Mouse (Mus musculus) c-Kit-negative CD71-positive TER-119-positive erythroid progenitor cells, embryonic 14.5 days (primary cell): Measurements from ENCODE around the gene Man1a2.

Experiments
- DNase-seq: peaks from one replicate; pipeline ENCODE4 v3.0.0-alpha.2; 2013; ENCODE audit warnings: low read depth, low spot score

Gene Man1a2

DNA sequence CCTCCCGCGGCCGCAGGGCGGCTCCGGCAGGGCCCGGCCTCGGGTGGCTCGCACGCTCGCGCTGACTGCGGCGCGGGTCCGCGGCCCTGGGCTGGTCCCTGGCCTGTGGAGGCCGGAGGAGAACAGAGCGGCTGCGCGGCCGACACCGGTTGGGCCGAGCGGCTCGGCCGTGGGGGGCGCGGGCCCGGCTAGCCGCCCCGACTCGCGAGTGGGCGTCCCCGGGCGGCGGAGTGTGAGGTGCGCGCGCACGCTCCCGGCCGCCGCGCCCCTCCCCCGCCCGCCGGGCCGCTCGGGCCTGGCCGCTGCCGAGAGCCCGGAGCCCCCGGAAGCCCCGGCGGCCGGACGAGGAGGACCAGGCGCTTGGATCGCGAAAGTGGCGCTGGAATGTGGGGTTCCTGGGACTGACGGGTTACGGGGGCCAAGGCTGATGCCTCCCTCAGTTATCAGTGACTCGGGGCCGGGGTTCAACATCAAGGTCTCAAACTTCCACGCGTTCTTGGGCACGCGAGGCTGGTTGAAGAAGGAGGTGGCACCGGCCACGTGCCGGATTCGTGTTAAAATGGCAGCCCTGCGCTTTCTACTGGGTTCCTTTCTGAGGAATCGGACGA is 564 bp upstream of the Man1a2 start:
- peak; percentile 49 for DNase-seq

DNA sequence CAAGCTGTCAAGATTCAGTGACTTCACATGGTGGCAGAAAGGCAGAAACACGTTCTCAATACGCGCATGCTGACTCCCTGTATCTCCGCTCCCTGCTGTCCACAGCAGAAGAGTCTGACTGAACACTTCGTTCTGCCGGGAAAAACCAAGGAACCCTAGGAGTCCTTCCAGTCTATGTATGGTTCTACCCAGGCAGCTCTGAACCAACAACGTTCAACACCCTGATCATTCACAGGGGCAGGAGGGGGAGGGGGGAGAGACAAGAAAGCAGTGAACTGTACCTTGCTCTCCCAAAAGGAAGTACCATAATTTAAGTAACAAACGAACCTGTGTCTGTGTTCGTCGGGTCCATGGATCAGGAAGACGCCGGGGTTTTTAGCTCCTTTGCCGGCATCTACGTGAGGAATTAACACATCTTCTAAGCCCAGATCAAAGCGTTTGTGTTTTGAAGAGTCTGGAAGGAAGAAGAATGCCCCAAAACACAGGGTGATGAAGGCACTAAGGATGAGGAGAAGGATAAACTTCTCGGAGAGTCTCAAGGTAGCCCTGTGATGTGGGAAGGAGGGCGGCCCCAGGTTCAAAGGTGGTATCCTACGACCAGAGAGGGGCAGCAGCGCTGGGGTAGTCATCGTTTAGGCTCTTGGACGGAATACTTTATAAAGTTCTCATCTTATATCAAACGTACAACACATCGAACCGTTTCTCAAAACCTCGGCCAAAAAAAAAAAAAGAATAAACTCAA is 898 bp downstream of the Man1a2 start:
- no peak for DNase-seq

DNA sequence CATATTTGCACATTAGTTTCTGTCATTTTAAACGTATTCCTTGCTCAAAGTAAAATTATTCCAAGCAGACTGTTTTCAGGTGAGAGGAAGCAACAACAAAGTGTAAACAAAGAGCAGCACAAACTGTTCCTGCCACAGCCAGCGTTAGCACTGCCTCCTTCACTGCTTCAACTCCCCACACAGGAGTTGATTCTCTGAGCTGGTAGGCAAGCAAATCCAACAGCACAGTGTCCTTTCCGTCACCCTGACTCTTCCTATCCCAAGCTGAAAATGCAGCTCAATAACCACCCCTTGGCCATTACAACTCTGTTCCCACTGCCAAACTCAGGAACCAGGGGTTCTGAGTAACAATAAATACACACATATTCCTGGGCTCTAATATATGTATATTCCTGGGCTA is 2.5 kb downstream of the Man1a2 start:
- no peak for DNase-seq

DNA sequence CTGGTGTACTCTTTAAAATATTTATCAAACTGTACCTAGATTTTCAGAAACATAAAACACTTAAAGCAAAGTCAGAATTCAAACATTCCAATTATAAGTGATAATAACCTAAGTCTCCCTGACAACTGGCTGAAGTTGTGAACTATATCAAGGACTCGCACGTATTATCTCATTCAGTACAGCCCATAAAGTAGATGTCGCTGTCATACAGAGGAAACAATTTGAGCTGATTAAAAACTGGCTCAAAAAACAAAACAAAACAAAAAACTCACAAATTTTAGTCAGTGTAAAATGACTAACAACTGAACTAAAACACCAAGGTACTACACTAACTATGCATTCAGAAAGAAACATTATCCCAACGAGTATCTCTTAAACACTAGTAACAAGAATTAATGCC is 3.0 kb downstream of the Man1a2 start:
- no peak for DNase-seq

DNA sequence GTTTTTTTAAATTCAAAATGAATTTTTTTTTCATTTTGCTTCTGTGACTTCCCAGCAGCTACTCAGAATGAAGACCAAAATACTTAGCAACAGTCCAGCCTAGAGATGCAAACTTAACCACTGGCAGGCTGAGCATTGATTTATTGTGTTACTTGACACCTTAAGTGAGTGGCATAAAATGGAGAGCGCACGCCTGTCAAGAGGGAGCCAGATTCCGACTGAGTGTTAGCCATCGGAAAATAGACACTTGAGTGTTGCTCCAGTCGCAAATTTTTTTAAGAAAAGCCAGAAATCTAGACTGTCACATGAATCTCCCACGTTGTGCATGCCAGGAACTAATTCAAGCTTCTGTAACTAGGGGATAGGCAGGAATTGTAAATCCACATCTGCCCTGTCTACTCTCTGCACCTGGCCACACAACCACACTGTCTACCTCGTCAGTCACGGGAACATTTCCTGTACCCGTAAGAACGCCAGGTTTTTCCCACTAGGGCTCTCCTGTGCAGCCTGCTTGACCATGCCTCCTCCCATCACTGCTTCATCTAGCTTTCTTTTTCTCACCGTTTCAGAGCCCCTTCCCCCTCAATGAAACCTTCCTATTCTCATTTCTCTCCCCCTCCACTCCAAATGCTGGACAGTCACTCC is 3.7 kb downstream of the Man1a2 start:
- no peak for DNase-seq

DNA sequence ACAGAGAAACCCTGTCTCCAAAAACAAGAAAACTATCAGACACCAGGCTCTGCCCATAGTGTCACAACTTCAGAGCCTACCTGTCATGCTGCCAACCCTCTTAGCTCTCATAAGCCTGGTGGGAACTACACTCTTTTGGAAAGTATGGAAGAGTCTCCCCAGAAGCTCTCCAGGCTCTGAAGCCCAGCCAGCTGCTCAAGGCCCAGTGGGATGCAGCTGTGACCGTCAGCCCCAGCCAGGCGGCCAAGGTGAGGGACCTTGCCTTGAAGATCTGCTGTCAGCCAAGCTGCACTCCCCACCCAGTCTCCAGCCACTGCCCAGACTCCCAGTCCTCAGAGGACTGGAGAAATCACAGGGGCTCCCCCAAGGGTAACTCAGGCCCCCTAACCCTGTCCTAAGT is 5.1 kb downstream of the Man1a2 start:
- no peak for DNase-seq

DNA sequence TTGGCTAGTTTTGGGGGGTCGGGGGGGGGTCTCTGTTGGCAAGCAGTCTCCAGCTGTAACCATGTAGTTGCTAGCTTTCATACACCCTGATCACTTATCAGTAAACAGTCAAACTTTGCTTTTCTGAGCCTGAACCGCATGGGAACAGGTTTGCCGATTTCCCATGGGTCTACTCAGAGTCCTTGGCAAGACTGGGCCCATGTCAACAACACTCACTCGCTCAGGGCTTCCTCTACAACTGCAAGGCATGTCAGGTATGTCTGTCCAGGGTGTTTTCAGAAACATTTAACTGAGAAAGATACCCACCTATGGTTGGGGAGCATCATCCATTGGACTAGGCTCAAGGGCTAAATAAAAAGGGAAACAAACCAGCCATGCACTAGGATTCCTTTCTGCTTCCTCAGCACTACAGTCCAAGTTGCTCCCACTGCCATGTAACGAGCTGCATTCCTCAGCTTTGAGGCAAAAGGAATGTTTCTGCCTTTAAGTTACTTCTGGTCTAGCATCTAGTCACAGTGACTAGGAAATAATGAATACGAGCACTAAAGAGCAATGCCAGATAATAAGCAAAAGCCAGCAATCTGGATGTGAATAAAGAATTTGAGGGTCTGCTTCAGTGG is 6.2 kb downstream of the Man1a2 start:
- no peak for DNase-seq

DNA sequence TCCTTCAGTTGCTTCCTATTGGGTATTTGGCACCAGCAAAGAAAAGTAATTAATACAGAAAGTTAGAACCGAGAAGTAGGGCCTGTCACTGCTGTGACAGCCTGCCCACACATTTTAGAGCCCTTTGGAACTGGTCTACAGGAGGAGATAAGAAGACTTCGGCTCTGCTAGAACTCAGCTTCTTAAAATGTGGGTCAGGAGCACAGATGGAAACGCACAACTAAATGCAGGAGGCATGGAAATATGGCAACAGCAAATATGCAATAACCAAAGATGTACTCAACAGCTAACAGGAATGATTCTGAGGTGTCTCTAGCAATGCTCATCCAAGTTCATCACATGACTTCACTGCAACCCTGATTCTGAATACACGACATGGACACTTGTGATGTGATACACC is 10.2 kb downstream of the Man1a2 start:
- no peak for DNase-seq

DNA sequence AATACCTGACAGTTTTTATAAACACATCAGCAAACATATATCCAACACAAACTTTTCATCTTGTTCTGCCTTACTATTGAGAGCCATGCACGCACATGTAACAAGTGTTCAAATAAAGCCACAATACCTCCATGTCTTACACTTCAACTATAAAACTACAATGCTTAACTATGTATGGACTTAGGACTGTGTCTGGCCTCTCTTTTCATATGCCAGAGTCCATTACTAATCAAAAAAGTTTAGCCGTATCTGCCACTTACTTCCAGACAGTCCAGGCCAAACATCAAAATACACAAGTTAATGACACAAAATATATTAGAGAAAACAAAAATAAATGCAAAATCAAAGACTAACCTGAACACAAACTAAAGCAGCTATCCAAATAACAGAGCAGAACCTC is 14.9 kb downstream of the Man1a2 start:
- no peak for DNase-seq

DNA sequence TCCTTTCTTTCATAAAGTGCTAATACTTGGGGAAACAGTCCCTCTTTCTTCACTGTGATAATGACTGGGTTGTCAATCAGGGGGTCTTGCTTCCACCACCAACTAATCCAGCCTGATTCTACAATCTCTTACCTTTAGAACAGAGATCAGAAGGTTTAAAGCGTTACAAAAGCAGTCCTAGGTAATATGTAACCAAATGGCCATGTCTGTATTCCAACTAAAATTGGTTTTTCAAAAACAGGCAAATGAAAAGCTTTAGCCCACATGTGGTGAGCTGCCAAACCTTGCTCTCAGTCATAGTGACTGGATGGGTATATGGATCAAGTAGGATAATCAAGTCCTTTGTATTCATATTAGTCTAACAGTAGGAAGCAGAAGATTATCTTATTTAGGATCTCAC is 32.0 kb downstream of the Man1a2 start:
- DNase-seq, result no peak

DNA sequence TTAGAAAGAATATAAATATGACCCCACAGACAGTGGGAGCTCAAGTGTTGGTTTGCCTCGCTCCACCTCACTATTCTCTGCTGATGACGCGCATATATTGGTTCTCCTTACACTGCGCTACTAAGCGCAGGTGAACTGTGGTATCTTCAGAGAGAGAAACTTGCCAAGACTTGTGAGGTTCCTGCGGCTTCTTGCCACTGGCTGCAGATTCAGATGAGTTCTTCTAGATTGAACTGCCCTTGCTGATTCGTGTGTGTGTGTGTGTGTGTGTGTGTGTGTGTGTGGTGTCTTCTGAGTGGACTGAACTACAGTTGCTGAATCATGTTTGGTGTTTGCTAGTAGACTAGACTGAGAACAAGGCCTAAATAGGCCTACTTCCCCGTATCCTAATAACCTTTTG is 43.7 kb downstream of the Man1a2 start:
- DNase-seq, result no peak

DNA sequence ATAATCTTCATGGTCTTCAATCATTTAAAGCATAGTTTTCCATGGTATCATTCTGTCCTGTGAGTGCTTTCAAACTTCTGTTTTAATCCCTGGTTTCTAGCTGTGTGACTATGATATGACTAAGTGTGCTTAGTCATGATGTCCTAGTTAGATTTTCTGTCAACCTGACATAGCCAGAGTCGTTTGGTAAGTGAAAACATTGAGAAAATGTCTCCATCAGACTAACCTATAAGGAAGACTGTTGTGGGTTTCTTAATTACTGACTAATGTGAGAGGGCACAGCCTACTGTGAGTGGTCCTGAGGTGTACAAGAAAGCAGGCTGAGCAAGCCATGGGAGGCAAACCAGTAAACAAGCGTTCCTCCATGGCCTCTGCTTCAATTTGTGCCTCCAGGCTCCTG is 49.0 kb downstream of the Man1a2 start:
- DNase-seq, result no peak

DNA sequence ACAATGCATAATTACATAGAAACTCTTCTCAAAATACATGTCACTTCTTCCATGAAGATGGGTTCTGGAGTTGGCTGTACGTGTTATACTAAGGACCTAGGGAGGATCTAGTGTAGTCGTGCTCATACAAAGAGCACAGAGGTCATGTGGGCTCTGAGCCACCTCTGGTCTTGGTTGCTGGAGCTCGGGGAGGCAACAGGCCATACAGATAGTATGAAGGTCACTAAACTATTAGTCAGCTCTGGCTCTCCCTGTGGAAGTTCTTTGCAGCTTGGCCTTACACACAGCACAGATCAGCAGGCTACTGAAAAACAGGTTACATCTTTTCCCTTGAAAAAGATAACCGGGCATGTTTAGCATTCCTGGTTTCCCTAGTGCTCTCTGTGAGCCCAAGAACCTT is 50.5 kb downstream of the Man1a2 start:
- no peak for DNase-seq

DNA sequence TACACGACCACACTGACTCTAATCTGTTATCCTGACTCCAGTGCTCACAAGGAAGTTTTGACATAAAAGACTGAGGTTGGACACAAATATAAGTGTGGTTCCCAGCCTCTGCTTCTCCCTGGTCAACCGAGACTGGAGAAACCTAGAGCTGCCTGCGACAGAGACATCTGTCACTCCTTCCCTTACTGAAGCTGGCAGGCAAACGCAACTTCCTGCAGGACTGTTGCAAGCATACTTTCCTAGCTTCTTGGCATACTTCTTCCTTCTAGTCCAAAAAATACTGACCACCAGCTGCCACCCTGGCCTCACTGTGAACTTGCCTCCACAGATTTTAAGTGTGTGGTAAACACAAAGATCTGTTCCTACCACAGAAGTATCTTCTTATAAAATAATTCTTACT is 66.8 kb downstream of the Man1a2 start:
- no peak for DNase-seq

DNA sequence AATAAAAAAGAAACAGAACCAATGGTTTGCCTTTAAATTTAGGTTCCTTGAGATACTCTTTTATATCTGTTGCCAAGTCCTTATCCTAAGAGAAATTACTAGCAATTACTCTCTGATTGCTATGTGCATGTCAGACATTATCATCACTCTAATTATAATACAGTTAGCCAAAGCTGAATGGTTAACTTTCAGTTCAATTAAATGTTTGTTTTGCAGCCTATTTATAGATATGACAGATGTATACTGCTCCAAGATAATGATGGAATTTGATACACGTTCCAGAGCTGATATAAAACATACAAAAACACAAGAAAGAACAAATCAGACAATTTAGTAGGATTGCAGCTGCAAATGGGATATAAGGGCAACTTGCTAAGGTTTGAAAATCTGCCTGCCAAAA is 74.4 kb downstream of the Man1a2 start:
- DNase-seq, result no peak

DNA sequence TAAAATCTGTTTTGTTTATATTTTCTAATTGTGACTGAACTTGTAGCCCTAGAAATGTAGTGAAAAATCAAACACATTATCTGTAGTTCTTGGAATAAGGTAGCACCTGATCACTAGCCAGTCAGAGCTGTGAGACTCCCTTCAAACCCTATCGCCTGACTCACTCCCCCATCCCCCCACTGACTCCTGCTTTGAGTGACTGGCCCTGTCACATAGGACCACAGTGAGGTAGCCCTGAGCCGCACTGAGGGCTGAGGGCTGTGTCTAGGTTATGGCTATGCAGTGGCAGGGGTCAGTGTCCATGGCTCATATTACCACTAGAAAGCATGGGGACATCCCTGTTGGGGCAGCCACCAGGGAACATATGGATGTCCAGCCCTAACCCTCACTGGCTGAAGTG is 80.8 kb downstream of the Man1a2 start:
- no peak for DNase-seq

DNA sequence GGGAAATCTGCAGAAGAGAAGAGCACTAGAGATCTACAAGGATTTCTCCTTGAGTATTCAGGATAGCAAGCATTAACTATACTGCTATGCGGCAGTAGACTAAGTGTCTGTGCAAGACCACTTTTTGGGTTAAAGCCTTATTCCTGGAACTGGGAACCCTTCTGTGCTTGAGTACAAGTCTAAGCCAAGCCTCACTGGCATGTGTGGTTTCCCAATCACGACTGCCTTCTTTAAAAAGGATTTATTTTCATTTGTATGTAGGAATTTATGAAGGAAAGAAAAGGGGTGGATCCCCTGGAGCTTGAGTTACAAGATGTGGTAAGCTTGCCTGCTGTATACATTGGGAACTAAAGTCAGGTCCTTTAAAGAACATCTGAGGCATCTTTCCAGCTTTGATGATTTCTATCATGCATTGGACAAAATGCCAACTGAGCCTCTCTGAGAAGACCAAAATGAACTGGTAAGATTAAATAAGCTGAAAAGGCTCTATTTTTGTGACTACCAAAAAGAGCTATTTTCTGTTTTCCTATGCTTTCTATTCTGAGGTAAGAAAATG is 86.0 kb downstream of the Man1a2 start:
- no peak for DNase-seq

DNA sequence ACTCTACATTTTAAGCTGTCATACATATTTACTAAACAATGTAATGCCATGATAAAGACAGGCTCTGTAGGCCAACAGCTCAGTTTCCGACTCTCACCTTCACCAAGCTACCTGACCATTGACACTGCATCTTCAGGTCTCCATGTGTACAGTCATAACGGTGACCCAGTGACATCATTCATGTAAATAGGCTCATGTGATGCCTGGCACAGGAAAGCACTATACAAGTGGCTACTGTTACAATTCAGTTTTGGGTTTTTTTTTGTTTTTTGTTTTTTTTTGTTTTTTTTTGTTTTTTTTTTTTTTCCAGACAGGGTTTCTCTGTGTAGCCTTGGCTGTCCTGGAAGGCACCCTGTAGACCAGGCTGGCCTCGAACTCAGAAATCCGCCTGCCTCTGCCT is 94.2 kb downstream of the Man1a2 start:
- no peak for DNase-seq

DNA sequence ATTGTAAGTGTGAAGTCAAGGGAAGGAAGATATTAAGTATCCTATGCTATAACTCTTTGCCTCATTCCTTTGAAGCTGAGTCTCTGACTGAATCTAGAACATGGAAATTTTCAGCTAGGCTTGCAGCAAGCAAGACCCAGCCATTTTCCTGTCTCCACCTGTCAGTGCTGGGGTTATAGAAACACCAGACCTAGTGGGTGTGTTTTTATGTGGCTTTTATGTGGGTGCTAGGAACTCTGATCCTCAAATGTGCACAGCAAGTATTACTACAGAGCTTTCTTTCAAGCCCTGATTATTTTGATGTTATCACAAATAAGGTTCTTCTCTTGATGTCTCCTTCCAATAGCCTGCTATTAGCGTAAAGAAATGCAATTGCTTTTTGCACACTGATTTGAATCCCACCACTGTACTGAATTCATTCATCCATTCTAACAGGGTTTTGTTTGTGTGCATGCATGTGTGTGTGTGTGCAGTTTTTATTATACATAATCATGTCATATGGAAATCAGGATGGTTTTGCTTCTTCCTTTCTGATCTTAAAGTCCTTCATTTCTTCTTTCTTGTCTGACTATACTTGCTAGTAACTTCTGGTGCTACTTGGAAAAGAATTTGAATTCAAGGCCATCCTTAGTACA is 102.5 kb downstream of the Man1a2 start:
- DNase-seq, result no peak

DNA sequence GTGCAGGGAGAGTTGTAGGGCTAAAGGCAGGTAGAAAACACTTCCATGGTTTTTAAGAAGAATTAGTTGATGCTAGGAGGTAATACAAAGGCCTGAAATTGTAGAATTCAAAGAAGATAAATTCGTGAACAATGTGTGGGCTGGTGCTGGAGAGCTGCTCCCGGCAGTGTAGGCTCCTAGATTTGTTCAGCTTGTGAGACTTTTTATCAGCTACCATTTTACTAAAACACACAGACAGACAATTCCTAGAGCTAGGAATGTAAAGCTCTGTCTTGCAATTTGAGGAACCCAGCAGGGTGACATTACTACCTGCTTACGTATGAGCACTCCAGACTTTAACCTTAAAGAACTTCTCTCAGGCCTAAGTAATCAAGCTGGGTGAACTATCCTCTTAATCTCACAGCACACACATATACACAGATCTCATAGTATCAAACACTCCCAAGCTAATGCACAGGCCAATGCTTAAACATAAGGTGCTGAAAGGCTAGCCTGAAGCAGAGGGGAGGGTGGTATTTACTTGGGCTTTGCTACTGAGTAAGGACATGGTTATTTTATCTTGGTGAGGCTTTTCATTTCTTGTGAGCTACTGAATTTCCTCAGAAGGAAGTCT is 112.6 kb downstream of the Man1a2 start:
- DNase-seq, result no peak
